Mouse (Mus musculus): Measurements from ENCODE around the gene Tjp2.

DNA sequence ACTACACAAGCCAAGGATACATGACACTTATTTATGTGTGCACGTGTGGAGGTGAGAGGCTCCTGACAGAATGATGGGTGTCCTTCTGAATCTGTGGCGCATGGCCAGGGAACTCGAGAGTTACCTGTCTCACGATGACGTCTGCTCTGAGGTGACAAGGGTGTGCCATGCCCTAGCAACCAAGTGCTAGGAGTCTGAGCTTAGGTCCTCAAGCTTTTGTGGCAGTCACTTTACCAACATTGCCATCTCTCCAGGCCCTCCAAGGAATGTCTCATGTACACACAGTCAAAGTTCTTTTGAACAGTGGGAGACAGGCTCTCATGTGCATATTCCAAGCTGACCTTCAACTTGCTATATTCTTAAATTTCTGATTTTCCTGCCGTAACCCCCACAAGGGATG is 33.1 kb upstream of the Tjp2 start:
- no peak for TF ChIP-seq CTCF (IDR thresholded peaks at IDR 0.05; ENCODE audit: low read depth)
- no peak for TF ChIP-seq EP300 (optimal IDR thresholded peaks at IDR 0.05)

All from stomach, postnatal 0 days (tissue).